Mouse (Mus musculus) layer of hippocampus, adult 2 months (tissue): ENCODE measurements at regions not wholly inside any gene's neighbourhood (a gene's known extent, or its start where the extent isn't known, plus 50 kb on each side); places are given as distances from the start of the nearest gene placed in this dataset.

Experiments used
- DNase-seq, 2 experiments: peaks; one replicate each; pipeline ENCODE4 v3.0.0; 2022; ENCODE audit warnings: low spot score in 2 of 2
- H3K27ac ChIP-seq: fragments of 200-600 bp; 2 replicates; pipeline ENCODE4 v1.8.1; 2022
- H3K4me3 ChIP-seq: fragments of 200-600 bp; 2 replicates; pipeline ENCODE4 v1.8.1; 2022; ENCODE audit warnings: mild to moderate bottlenecking
- CTCF ChIP-seq: fragments of 200-600 bp; conservative IDR thresholded peaks from 2 replicates; pipeline ENCODE4 v1.8.1; 2022; ENCODE audit warnings: antibody characterized with exemption, mild to moderate bottlenecking, moderate library complexity

DNA sequence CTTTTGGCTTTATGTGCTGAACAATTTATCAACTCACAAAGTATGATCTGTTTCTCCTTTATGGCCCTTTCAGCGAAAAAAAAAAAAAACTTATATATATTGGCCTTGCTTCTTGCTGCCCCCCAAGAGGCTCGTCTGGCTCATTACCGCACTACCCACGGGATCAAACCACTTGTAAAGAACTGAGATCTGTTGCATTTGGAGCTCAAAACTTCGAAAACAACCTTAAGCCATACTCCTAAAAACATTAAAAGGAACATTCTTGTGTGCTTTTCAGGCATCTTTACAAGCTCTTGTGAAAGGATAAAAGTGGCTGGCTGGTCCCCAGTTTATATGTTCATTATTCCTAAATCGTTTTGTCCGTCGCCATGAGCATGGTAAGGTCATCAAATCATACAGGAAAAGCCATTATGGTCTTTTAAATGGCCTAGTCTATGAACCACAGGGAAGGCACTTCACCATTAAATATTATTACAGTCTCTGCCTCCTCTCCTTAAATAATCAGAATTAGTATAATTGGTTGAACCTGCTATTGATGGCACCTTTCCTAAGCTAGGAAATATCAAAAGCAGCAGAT lies 117.0 kb upstream of the Gimd1 start:
- Histone ChIP-seq H3K4me3 (no peak overlapping the region), H3K27ac (no peak overlapping the region)
- no peak for DNase-seq
- no peak for TF ChIP-seq CTCF

DNA sequence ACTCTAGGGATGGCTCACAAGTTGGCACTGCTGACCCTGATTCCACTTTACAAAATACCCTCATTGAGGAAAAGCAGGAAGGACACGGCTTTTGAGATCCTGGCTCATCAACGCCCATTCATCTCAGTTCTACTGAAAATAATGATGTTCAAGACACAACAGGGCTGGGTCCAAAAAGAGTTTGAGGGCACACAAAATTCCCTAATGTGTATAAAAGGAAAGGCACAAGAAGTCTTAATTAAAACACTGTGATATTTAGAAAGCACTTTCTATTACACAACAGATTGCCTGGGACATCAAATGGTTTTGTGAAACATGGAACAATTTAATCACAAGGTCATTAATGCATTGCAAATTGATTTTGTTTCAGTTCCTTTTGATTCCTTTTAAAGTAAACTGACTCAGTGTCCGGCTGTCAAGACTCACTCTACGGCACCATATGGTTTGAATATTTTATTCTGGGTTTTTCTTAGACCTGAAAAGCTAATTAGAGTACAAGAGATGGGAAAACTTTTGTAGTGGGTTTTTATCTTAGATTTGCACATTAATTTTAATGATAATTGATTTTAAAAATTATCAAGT lies 96.2 kb upstream of the Gimd1 start:
- no peak for TF ChIP-seq CTCF
- DNase-seq = no peak
- Histone ChIP-seq H3K27ac (no peak overlapping the region), H3K4me3 (no peak overlapping the region)

DNA sequence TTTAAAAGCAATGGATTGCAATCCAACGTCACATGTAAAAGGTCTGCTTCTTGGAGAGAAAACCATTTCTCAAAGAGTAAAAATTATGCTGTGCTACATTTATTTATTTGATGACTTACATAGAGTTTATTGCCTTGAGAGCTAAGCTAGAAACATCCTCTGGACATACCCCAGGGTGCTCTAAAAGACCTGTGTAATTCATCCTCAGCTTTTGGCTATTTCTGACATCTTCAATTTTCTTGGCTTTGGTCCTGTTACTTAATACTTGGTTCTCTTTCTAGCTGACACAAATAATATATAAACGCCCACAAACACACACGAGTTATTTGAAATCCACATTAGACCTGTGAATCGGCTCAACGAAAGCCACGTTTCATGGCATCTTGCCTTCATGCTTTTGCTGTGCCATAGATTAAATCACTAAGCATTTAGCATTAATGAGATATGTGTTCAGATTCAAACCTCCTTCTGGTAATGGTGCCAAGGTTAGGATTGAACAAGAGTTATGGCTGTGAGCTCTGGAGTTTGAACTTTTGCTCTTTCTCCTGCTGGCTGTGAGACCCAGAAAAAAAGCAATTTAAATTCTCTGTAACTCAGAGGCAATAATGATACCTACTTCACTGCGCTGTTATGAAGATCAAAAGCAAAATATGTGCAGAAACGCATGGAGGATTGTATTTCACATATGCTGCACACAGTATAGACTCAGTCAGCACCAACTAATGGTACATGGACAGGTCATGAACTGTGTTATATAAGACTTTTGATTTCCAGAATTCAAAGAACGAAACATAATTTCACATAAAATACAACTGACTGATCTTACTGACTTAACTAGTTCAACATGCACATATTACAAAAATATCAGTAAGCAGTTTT lies 89.6 kb upstream of the Gimd1 start:
- DNase-seq = no peak
- no peak overlapping the region for H3K27ac ChIP-seq
- no peak overlapping the region for H3K4me3 ChIP-seq
- TF ChIP-seq CTCF = no peak

- Histone ChIP-seq H3K27ac (no peak overlapping the region), H3K4me3 (no peak overlapping the region)
- DNase-seq = no peak
- no peak for TF ChIP-seq CTCF
These were observed 78.3 kb upstream of the Gimd1 start for GRCm38 (mm10) chr3:132551238-132551808.

DNA sequence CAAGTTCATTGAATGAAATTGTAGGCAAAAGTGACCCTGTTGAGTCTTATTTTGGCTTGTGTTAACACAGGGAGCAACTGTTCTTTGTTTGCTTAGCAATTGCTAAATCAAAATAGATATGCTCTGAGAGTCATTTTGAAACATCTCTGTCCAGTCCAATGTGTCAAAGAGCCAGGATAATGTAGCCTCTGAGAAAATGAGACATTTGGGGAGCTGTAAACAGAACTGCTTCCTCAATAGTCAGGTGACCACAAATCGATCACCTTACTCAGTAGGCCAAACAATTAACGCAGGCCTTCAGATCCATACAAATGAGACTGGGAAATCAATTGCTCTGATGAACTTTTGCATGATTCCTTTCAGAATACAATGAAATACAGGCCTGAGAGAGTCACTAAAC lies 63.9 kb upstream of the Gimd1 start:
- Histone ChIP-seq H3K4me3 (no peak overlapping the region), H3K27ac (no peak overlapping the region)
- no peak for DNase-seq
- TF ChIP-seq CTCF = no peak

DNA sequence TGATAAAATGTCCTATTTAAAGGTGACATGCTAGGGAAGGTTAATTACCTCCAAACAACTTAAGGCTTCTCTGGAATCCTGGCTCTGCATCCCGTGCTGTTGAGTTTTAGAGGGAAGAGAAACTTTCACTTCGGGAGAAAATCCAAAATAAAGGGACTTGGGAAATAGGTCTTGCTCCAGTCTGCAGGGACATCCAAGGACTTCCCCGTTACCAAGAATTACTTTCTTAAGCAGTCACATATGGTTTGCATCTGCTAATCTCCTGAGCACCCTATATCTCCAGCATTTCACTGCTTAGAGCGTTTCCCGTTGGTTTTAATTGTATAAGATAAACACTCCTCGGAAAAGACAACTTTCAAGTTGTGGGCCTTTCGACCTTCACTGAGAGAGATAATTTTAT lies 63.3 kb upstream of the Gimd1 start:
- H3K4me3 ChIP-seq = no peak overlapping the region
- TF ChIP-seq CTCF = no peak
- H3K27ac ChIP-seq = no peak overlapping the region
- no peak for DNase-seq
